Mouse (Mus musculus) midbrain, postnatal 0 days (tissue): ENCODE results near the gene Wdr18. TPM values are rescaled to one million over a fixed set of nuclear protein-coding genes. Genes with fewer than 3 reads are reported as not detected.

Experiments
- ATAC-seq: fragments of 200-750 bp; cut with Nextera tagmentation; 2 replicates; pipeline ENCODE4 v1.8.0; 2017; ENCODE audit warnings: moderate number of reproducible peaks, mild to moderate bottlenecking, moderate TSS enrichment, moderate library complexity; ENCODE audit not compliant: low FRiP score
- DNase-seq: peaks from one replicate; pipeline ENCODE4 v3.0.0-alpha.2; 2015; ENCODE audit warnings: low spot score
- H3K27ac ChIP-seq: fragments of 300-500 bp; sonication (generic); 2 replicates; pipeline ENCODE4 v1.5.1; 2014; ENCODE audit warnings: low read depth, mild to moderate bottlenecking, low read length, mixed read lengths
- H3K27me3 ChIP-seq: fragments of 300-500 bp; sonication (generic); 2 replicates; pipeline ENCODE4 v1.6.1; 2014; ENCODE audit warnings: low read length, control low read depth, mixed read lengths; ENCODE audit not compliant: insufficient read depth
- H3K36me3 ChIP-seq: fragments of 300-500 bp; sonication (generic); 2 replicates; pipeline ENCODE4 v1.6.1; 2014; ENCODE audit warnings: low read length, control low read depth, mixed read lengths; ENCODE audit not compliant: insufficient read depth
- H3K4me1 ChIP-seq: fragments of 300-500 bp; sonication (generic); 2 replicates; pipeline ENCODE4 v1.6.1; 2014; ENCODE audit warnings: mild to moderate bottlenecking, control low read depth, antibody characterized with exemption, low read length, mixed read lengths; ENCODE audit not compliant: insufficient read depth
- H3K4me2 ChIP-seq: fragments of 300-500 bp; sonication (generic); 2 replicates; pipeline ENCODE4 v1.6.1; 2014; ENCODE audit warnings: low read depth, mild to moderate bottlenecking, low read length, mixed read lengths; ENCODE audit not compliant: poor library complexity, severe bottlenecking
- H3K4me3 ChIP-seq: fragments of 300-500 bp; sonication (generic); 2 replicates; pipeline ENCODE4 v1.5.1; 2014; ENCODE audit warnings: low read depth, mild to moderate bottlenecking, low read length, moderate library complexity
- H3K9ac ChIP-seq: fragments of 300-500 bp; sonication (generic); replicated peaks from 2 replicates; pipeline ENCODE4 v1.6.1; 2014; ENCODE audit warnings: mild to moderate bottlenecking, low read length, moderate library complexity, mixed read lengths; ENCODE audit not compliant: poor library complexity, severe bottlenecking
- H3K9me3 ChIP-seq: fragments of 300-500 bp; sonication (generic); 2 replicates; pipeline ENCODE4 v1.6.1; 2016; ENCODE audit warnings: low read length, control low read depth
- CTCF ChIP-seq: IDR thresholded peaks from 2 replicates; pipeline ENCODE4 v1.5.1; 2016; ENCODE audit warnings: antibody characterized with exemption, mild to moderate bottlenecking
- WGBS: fragments of 180-500 bp; shearing (Covaris S2); extraction: QIAGEN DNeasy Blood & Tissue Kit; methylation state at CpG from one replicate; pipeline ENCODE4 v1.1.7; 2014; 5-methylcytosine and 5-hydroxymethylcytosine counted together
- polyA plus RNA-seq: library from polyadenylated mRNA; unstranded; fragments of >200 nt; fragmentation: Nextera tagmentation; extraction: Ambion mirVana; gene quantifications from 2 replicates; pipeline ENCODE4 v1.2.1, GENCODE M21; 2015
- total RNA-seq: library from RNA; depleted of rRNA; stranded (reverse); fragments of >200 nt; gene quantifications from 2 replicates; pipeline ENCODE4 v1.2.3, GENCODE M21; 2014

Wdr18 gene
- total and polyA plus RNA-seq, 2 experiments from 2014 or later: 72.6 to 102 TPM

DNA sequence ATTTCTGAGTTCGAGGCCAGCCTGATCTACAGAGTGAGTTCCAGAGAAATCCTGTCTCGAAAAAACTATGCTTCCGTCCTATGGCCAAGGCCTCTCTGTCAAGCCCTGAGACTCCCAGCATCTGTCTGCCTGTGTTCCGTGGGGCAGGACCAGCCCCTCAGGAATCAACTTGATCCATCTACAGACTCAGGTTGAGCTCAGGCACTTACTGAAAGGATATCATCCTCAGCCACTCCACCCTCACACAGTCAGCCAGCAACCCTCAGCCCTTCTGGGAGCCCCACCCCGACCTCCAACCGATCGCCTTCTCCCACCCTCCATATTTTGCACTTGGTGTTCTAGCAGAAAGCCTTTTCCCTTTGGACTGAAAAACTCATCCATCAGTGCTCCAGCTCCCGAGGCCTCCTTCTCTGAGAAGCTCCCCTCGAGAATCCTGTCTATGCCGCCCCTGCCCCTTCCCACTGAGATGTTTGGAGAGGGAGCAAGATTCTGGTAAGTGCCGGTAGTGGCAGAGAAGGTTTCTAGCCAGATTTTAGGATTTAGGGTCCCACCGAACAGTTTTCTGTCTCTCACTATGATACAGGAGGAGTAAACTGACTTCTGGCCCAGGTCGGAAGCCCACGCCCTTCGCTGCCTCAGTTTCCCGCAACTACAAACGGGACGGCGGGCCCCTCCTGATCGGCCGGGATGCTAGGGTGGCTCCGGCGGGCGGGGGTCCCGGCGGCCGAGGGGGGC is 28.0 kb downstream of the Wdr18 start:
- ATAC-seq: no peak
- TF ChIP-seq CTCF: no peak
- H3K9ac ChIP-seq: peak overlapping the region; percentile 60

DNA sequence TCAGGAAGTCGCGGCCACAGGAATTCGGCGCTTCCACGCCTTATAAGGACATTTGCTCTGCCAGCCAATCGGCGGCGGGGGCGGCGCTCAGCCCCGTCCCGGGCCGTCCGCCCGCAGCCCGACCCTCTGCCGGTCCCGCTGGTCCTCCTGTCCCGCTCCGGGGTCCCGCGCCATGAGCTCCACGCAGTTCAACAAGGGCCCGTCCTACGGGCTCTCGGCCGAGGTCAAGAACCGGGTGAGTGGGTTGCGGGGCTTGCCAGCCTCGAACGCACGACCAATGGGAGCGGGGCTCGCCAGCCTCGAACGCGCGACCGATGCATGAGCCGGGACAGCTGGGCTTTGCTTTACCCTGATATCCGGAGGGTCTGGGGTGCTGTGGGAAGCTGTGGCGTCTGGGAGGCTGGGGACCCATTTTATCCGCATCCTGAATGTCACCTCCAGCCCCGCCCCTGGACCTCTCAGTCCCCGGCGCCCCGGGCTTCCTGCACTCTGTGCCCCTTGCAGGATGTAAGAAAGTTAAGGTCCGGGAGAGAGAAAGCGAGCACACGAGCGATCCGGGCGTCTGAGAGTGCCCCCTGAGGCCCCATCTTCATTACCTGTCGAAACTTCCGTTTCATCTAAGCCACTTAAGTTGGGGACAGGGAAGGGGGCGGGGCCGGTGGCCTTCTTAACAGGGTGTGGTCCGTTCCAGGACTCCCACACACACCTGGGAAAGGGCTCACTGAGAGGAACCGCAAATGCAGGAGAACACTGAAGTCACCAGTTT is 28.7 kb downstream of the Wdr18 start, which contains the start of gene Cnn2:
Cnn2 (plus strand) TSS at position 79 of the 766 bp plus-strand sequence.
- Histone ChIP-seq H3K4me3 (peak within 1 kb of the TSS; percentile 46), H3K9ac (peak within 1 kb of the TSS; percentile 60)

More for the DNA sequence above, 28.0 kb downstream of the Wdr18 start:
- no peaks in the 10 kb centered on the region for H3K9me3 ChIP-seq
- no peak overlapping the region for H3K27ac ChIP-seq
- H3K27me3 ChIP-seq: peaks cover 24% of the 10 kb centered on the region
- WGBS: 12% methylated on average over 27 of the region's 27 CpGs
- peak overlapping the region; percentile 75 for H3K4me2 ChIP-seq
- peak overlapping the region; percentile 46 for H3K4me3 ChIP-seq
- H3K4me1 ChIP-seq: peaks cover 8% of the 10 kb centered on the region
- no peaks in the 10 kb centered on the region for H3K36me3 ChIP-seq
- no peak for DNase-seq

DNA sequence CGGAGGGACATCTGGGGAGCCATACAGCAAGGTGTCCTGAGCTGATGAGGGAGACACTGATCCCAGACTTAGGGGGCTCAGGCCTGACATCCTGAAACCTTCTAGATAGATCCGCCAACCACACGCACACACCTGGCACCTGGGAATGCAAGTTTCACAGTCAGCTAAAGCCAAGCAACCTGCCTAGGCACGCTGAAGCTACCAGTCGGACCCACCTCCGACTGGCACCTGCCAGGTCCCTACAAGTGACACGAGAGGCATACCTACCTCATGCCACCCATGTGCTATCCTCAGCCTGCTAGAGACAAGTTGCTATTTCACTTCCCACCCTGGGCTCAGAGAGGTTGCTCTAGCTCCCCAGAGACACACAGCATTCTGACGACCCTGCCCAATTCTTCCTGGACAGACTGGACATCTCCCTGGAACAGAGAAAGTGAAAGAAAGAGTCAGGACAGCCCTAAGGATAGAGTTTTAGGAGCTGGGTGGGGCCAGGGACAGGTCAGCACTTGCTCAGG is 29.4 kb downstream of the Wdr18 start:
- WGBS: 46% methylated on average over 8 of the region's 8 CpGs
- Histone ChIP-seq H3K36me3 (no peaks in the 10 kb centered on the region), H3K9me3 (no peaks in the 10 kb centered on the region), H3K9ac (no peak overlapping the region), H3K4me3 (peak overlapping the region; percentile 46), H3K4me1 (0 out of 2 replicates have a peak, but pooled peaks cover 2% of the 10 kb centered on the region), H3K27me3 (peaks cover 24% of the 10 kb centered on the region), H3K27ac (no peak overlapping the region), H3K4me2 (peak overlapping the region; percentile 75)
- DNase-seq (no peak), ATAC-seq (no peak)
- TF ChIP-seq CTCF: no peak

More for the DNA sequence above, 28.7 kb downstream of the Wdr18 start, which contains the start of gene Cnn2:
- Histone ChIP-seq H3K27me3 (peaks cover 24% of the 10 kb centered on the region), H3K4me2 (peak within 1 kb of the TSS; percentile 75), H3K27ac (no peak within 1 kb of the TSS), H3K4me1 (0 out of 2 replicates have a peak, but pooled peaks cover 2% of the 10 kb centered on the region), H3K36me3 (no peaks in the 10 kb centered on the region), H3K9me3 (no peaks in the 10 kb centered on the region)
- no peak for ATAC-seq
- no peak for DNase-seq
- 1% methylated on average over 52 of the region's 59 CpGs for WGBS
- TF ChIP-seq CTCF: no peak

DNA sequence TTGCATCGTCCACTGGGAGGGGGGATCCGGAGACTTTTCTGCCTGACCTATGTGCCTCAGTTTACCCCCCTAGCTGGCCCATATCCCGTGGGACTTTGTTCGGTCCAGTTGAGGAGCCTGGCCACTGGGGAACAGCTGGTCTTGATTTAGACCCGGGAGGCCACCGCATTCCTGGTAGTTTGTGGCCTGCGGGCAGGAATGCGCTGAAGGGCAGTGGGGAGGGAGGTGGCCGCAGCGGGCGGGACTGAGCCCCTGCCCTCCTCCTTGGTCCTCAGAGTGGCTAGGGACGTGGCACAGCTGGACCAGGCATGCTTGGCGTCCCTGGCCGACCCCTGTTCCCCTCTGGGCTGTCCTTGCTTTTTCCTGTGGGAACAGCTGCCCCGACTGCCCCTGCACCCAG is 29.9 kb downstream of the Wdr18 start:
- 13% methylated on average over 15 of the region's 15 CpGs for WGBS
- H3K4me2 ChIP-seq: no peak overlapping the region
- H3K4me3 ChIP-seq: peak overlapping the region; percentile 46; the same call in 1 of the 2 replicates

DNA sequence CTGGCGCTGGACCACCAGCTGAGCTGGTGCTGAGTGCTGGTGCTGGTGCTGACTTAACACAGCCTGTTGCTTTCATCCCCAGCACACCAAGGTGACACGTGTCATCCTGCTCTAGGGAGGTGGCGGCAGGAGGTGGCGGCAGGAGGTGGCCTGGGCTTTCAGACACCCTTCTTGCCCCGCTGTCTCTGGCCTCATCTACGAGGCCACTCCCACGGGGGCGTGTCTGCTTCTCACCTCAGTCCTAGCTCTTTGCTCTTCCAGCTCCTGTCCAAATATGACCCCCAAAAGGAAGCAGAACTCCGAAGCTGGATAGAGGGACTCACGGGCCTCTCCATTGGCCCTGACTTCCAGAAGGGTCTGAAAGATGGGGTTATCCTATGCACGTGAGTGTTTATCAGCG is 31.1 kb downstream of the Wdr18 start:
- ATAC-seq: no peak
- no peak for TF ChIP-seq CTCF
- Histone ChIP-seq H3K4me2 (no peak overlapping the region), H3K27me3 (peaks cover 24% of the 10 kb centered on the region), H3K4me1 (0 out of 2 replicates have a peak, but pooled peaks cover 2% of the 10 kb centered on the region), H3K4me3 (no peak overlapping the region), H3K27ac (no peak overlapping the region), H3K36me3 (no peaks in the 10 kb centered on the region), H3K9me3 (no peaks in the 10 kb centered on the region), H3K9ac (no peak overlapping the region)
- no peak for DNase-seq
- 58% methylated on average over 12 of the region's 12 CpGs for WGBS

More for the DNA sequence above, 29.9 kb downstream of the Wdr18 start:
- no peaks in the 10 kb centered on the region for H3K36me3 ChIP-seq
- no peak for DNase-seq
- no peak for TF ChIP-seq CTCF
- 0 out of 2 replicates have a peak, but pooled peaks cover 2% of the 10 kb centered on the region for H3K4me1 ChIP-seq
- H3K9ac ChIP-seq: no peak overlapping the region
- peaks cover 24% of the 10 kb centered on the region for H3K27me3 ChIP-seq
- no peak for ATAC-seq
- no peak overlapping the region for H3K27ac ChIP-seq
- no peaks in the 10 kb centered on the region for H3K9me3 ChIP-seq
